Mouse (Mus musculus) MEL (cell line): Measurements from ENCODE around the gene Mylpf. TPM values are rescaled to one million over a fixed set of nuclear protein-coding genes. Genes with fewer than 3 reads are reported as not detected.

Source experiments
- DNase-seq: peaks from one replicate; pipeline ENCODE4 v3.0.0; 2011; ENCODE audit warnings: low read depth, low spot score
- H3K27ac ChIP-seq: 2 replicates; pipeline ENCODE4 v1.5.1; 2012; ENCODE audit warnings: low read depth, mild to moderate bottlenecking, control low read depth, low read length, moderate library complexity; ENCODE audit not compliant: control insufficient read depth
- H3K27me3 ChIP-seq, 2 experiments: fragments of 150-350 bp in 1 of 2; sonication (generic) in 1 of 2; 2 replicates each; pipeline ENCODE4 v1.6.1; 2012; ENCODE audit warnings: low read length in 2 of 2, mild to moderate bottlenecking in 2 of 2, improper control_type of control experiment in 1 of 2, moderate library complexity in 1 of 2; ENCODE audit not compliant: insufficient read depth in 2 of 2, control insufficient read depth in 1 of 2
- H3K36me3 ChIP-seq, 2 experiments: 2 replicates each; pipeline ENCODE4 v1.6.1; 2012 to 2014; ENCODE audit warnings: low read length in 2 of 2, improper control_type of control experiment in 1 of 2, inconsistent platforms in 1 of 2, mild to moderate bottlenecking in 1 of 2; ENCODE audit not compliant: insufficient read depth in 2 of 2, control insufficient read depth in 1 of 2
- H3K4me1 ChIP-seq, 2 experiments: fragments of 150-350 bp in 1 of 2; sonication (generic) in 1 of 2; 2 replicates each; pipeline ENCODE4 v1.6.1; 2012; ENCODE audit warnings: low read length in 2 of 2, improper control_type of control experiment in 1 of 2, mild to moderate bottlenecking in 1 of 2; ENCODE audit not compliant: insufficient read depth in 2 of 2, control insufficient read depth in 1 of 2
- H3K4me3 ChIP-seq, 2 experiments: fragments of 150-350 bp in 1 of 2; sonication (generic) in 1 of 2; 2 replicates each; pipeline ENCODE4 v1.5.1; 2012; ENCODE audit warnings: low read depth in 2 of 2, low read length in 2 of 2, mild to moderate bottlenecking in 2 of 2, moderate library complexity in 2 of 2, control low read depth in 1 of 2, improper control_type of control experiment in 1 of 2; ENCODE audit not compliant: control insufficient read depth in 1 of 2, insufficient read depth in 1 of 2
- H3K79me2 ChIP-seq: 2 replicates; pipeline ENCODE4 v1.6.1; 2012; ENCODE audit warnings: mild to moderate bottlenecking, low read length, moderate library complexity; ENCODE audit not compliant: control insufficient read depth, poor library complexity, insufficient read depth
- H3K9ac ChIP-seq: 2 replicates; pipeline ENCODE4 v1.6.1; 2012; ENCODE audit warnings: low read depth, mild to moderate bottlenecking, control low read depth, low read length, moderate library complexity; ENCODE audit not compliant: control insufficient read depth, poor library complexity, severe bottlenecking
- H3K9me3 ChIP-seq: fragments of 150-350 bp; sonication (generic); replicated peaks from 2 replicates; pipeline ENCODE4 v1.6.1; 2012; ENCODE audit warnings: mild to moderate bottlenecking, low read length, improper control_type of control experiment, moderate library complexity; ENCODE audit not compliant: insufficient read depth
- BHLHE40 ChIP-seq: IDR thresholded peaks from 2 replicates; pipeline ENCODE4 v1.6.1; 2012; ENCODE audit warnings: low read depth, mild to moderate bottlenecking, inconsistent platforms, low read length, improper control_type of control experiment, borderline replicate concordance
- CHD1 ChIP-seq: IDR thresholded peaks from 2 replicates; pipeline ENCODE4 v1.6.1; 2012; ENCODE audit warnings: low read depth, mild to moderate bottlenecking, inconsistent platforms, low read length, improper control_type of control experiment
- CHD2 ChIP-seq: IDR thresholded peaks from 2 replicates; pipeline ENCODE4 v1.6.1; 2011; ENCODE audit warnings: low read length, improper control_type of control experiment
- CTCF ChIP-seq, 3 experiments: IDR thresholded peaks in 2 of 3; conservative IDR thresholded peaks in 1 of 3; 2 replicates each; pipeline ENCODE4 v1.5.1; 2011 to 2012; ENCODE audit warnings: low read length in 3 of 3, low read depth in 2 of 3, mild to moderate bottlenecking in 2 of 3, improper control_type of control experiment in 1 of 3, inconsistent platforms in 1 of 3, mixed read lengths in 1 of 3, moderate library complexity in 1 of 3; ENCODE audit not compliant: control insufficient read depth in 1 of 3, insufficient read depth in 1 of 3, poor library complexity in 1 of 3, severe bottlenecking in 1 of 3
- E2F4 ChIP-seq: IDR thresholded peaks from 2 replicates; pipeline ENCODE4 v1.6.1; 2011; ENCODE audit warnings: low read depth, low read length, improper control_type of control experiment, borderline replicate concordance
- ELF1 ChIP-seq: IDR thresholded peaks from 2 replicates; pipeline ENCODE4 v1.6.1; 2014; ENCODE audit warnings: low read depth, mild to moderate bottlenecking, inconsistent platforms, low read length, improper control_type of control experiment, moderate library complexity
- EP300 ChIP-seq, 2 experiments: IDR thresholded peaks; 2 replicates each; pipeline ENCODE4 v1.6.1; 2011; ENCODE audit warnings: improper control_type of control experiment in 2 of 2, low read length in 2 of 2, low read depth in 1 of 2, mild to moderate bottlenecking in 1 of 2
- GATA1 ChIP-seq: IDR thresholded peaks from 2 replicates; pipeline ENCODE4 v1.6.1; 2011; ENCODE audit warnings: low read depth, low read length, improper control_type of control experiment
- HCFC1 ChIP-seq: IDR thresholded peaks from 2 replicates; pipeline ENCODE4 v1.6.1; 2012; ENCODE audit warnings: low read depth, mild to moderate bottlenecking, inconsistent platforms, low read length, improper control_type of control experiment, moderate library complexity
- KAT2A ChIP-seq: conservative IDR thresholded peaks from 2 replicates; pipeline ENCODE4 v1.6.1; 2012; ENCODE audit warnings: low read depth, low read length, improper control_type of control experiment, inconsistent platforms
- MAFK ChIP-seq: IDR thresholded peaks from 2 replicates; pipeline ENCODE4 v1.6.1; 2011; ENCODE audit warnings: low read depth, mild to moderate bottlenecking, low read length, improper control_type of control experiment, borderline replicate concordance
- MXI1 ChIP-seq: IDR thresholded peaks from 2 replicates; pipeline ENCODE4 v1.6.1; 2011; ENCODE audit warnings: mild to moderate bottlenecking, low read depth, low read length, improper control_type of control experiment
- MYB ChIP-seq: IDR thresholded peaks from 2 replicates; pipeline ENCODE4 v1.6.1; 2011; ENCODE audit warnings: mild to moderate bottlenecking, low read depth, low read length, improper control_type of control experiment
- MYC ChIP-seq: IDR thresholded peaks from 2 replicates; pipeline ENCODE4 v1.6.1; 2011; ENCODE audit warnings: low read depth, mild to moderate bottlenecking, low read length, improper control_type of control experiment, moderate library complexity
- NRF1 ChIP-seq: IDR thresholded peaks from 2 replicates; pipeline ENCODE4 v1.6.1; 2014; ENCODE audit warnings: low read depth, mild to moderate bottlenecking, inconsistent platforms, low read length, improper control_type of control experiment, moderate library complexity; ENCODE audit not compliant: poor library complexity, insufficient read depth, severe bottlenecking
- POLR2A ChIP-seq, 2 experiments: IDR thresholded peaks; 2 replicates each; pipeline ENCODE4 v1.6.1; 2011 to 2012; ENCODE audit warnings: low read length in 2 of 2, mild to moderate bottlenecking in 2 of 2, control low read depth in 1 of 2, improper control_type of control experiment in 1 of 2, low read depth in 1 of 2, moderate library complexity in 1 of 2; ENCODE audit not compliant: control insufficient read depth in 1 of 2, insufficient read depth in 1 of 2, poor library complexity in 1 of 2
- POLR2AphosphoS2 ChIP-seq: IDR thresholded peaks from 2 replicates; pipeline ENCODE4 v1.6.1; 2011; ENCODE audit warnings: low read length, improper control_type of control experiment
- POLR2AphosphoS5 ChIP-seq: IDR thresholded peaks from 2 replicates; pipeline ENCODE4 v1.6.1; 2012; ENCODE audit warnings: low read depth, borderline replicate concordance, mild to moderate bottlenecking, inconsistent platforms, low read length, moderate library complexity, mixed read lengths
- RAD21 ChIP-seq: IDR thresholded peaks from 2 replicates; pipeline ENCODE4 v1.6.1; 2011; ENCODE audit warnings: mild to moderate bottlenecking, low read depth, low read length, improper control_type of control experiment
- SMC3 ChIP-seq: IDR thresholded peaks from 2 replicates; pipeline ENCODE4 v1.6.1; 2011; ENCODE audit warnings: low read depth, low read length, improper control_type of control experiment
- TBP ChIP-seq: IDR thresholded peaks from 2 replicates; pipeline ENCODE4 v1.8.0; 2011; ENCODE audit warnings: low read depth, low read length, improper control_type of control experiment
- TCF12 ChIP-seq: IDR thresholded peaks from 2 replicates; pipeline ENCODE4 v1.6.1; 2014; ENCODE audit warnings: low read depth, mild to moderate bottlenecking, inconsistent platforms, low read length, improper control_type of control experiment, moderate library complexity
- USF1 ChIP-seq: IDR thresholded peaks from 2 replicates; pipeline ENCODE4 v1.6.1; 2014; ENCODE audit warnings: low read depth, mild to moderate bottlenecking, inconsistent platforms, low read length, improper control_type of control experiment, moderate library complexity
- ZC3H11A ChIP-seq: IDR thresholded peaks from 2 replicates; pipeline ENCODE4 v1.6.1; 2012; ENCODE audit warnings: low read depth, mild to moderate bottlenecking, inconsistent platforms, low read length, improper control_type of control experiment
- ZKSCAN1 ChIP-seq: IDR thresholded peaks from 2 replicates; pipeline ENCODE4 v1.6.1; 2012; ENCODE audit warnings: low read depth, mild to moderate bottlenecking, inconsistent platforms, low read length, improper control_type of control experiment, moderate library complexity
- ZMIZ1 ChIP-seq: IDR thresholded peaks from 2 replicates; pipeline ENCODE4 v1.6.1; 2012; ENCODE audit warnings: low read depth, mild to moderate bottlenecking, inconsistent platforms, low read length, improper control_type of control experiment, moderate library complexity
- ZNF384 ChIP-seq: IDR thresholded peaks from 2 replicates; pipeline ENCODE4 v1.6.1; 2012; ENCODE audit warnings: low read depth, mild to moderate bottlenecking, inconsistent platforms, low read length, improper control_type of control experiment
- polyA plus RNA-seq, 2 experiments: library from polyadenylated mRNA; stranded (reverse) in 1 of 2; unstranded in 1 of 2; fragments of >175 nt in 1 of 2; fragments of >200 nt in 1 of 2; gene quantifications; 2 replicates each; pipeline versions ENCODE4 v1.2.1 to v1.2.4; 2012; ENCODE audit warnings: low replicate concordance in 2 of 2, low read depth in 1 of 2; ENCODE audit not compliant: insufficient read length in 2 of 2, insufficient read depth in 1 of 2, missing spikeins in 1 of 2
- total RNA-seq: library from RNA; depleted of rRNA; stranded (reverse); fragments of 300-350 nt; gene quantifications from 2 replicates; pipeline ENCODE4 v1.2.3, GENCODE M21; 2012

Gene Mylpf
- total and polyA plus RNA-seq, 3 experiments = 9.1 to 11.2 TPM; not detected in 1

DNA sequence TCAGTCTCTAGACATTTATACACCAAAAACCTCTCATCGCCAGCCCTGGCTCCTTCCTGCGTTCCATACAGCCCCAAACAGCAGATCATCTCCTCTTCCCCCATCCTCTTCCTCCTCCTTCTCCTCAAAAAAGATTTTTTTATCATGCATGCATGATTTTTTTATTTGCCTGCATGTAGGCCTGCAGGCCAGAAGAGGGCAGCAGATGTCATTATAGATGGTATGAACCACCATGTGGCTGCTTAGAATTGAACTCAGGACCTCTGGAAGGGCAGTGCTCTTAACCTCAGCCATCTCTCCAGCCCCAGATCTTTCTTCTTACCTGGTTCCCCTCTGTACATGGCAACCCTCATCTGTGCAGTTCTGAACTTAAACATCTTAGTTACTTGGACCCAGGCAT lies 43.7 kb downstream of the Mylpf start:
- H3K4me1 ChIP-seq = peaks cover 2 to 15% of the 10 kb centered on the region in 2 experiments; a peak in 3 of 4 replicates
- no peaks in the 10 kb centered on the region for H3K9me3 ChIP-seq
- no peaks in the 10 kb centered on the region for H3K27me3 ChIP-seq
- H3K79me2 ChIP-seq = no peaks in the 10 kb centered on the region; the same call in 1 of the 2 replicates
- peaks cover 5 to 11% of the 10 kb centered on the region in 2 experiments for H3K36me3 ChIP-seq
- H3K4me3 ChIP-seq = no peak overlapping the region
- no peak overlapping the region for H3K27ac ChIP-seq
- H3K9ac ChIP-seq = no peak overlapping the region
- TF ChIP-seq ELF1 (no peak), E2F4 (no peak), TCF12 (no peak), USF1 (no peak), CHD2 (no peak), HCFC1 (no peak), POLR2AphosphoS2 (no peak), BHLHE40 (no peak), CTCF (IDR thresholded peaks at IDR 0.05 in 2 of 3, conservative IDR thresholded peaks at IDR 0.05 in 1 of 3; ENCODE audit: control insufficient read depth in 1 of 3, insufficient read depth in 1 of 3, low read depth in 2 of 3, low read length in 3 of 3, poor library complexity in 1 of 3, severe bottlenecking in 1 of 3) (peak; percentile 35 to 69 (median 60); a peak in 5 of 6 replicates), MYB (no peak), GATA1 (no peak), NRF1 (no peak), ZC3H11A (no peak), ZMIZ1 (no peak), MXI1 (no peak), EP300 (IDR thresholded peaks at IDR 0.05; ENCODE audit: low read depth in 1 of 2, low read length in 2 of 2) (no peak), RAD21 (peak; percentile 29), MYC (peak; percentile 90), TBP (no peak), POLR2A (IDR thresholded peaks at IDR 0.05; ENCODE audit: control insufficient read depth in 1 of 2, insufficient read depth in 1 of 2, low read depth in 1 of 2, low read length in 2 of 2, poor library complexity in 1 of 2) (no peak), CHD1 (no peak), KAT2A (no peak), ZKSCAN1 (no peak), SMC3 (peak; percentile 45), MAFK (no peak), ZNF384 (peak; percentile 89), POLR2AphosphoS5 (no peak)
- TF ChIP-seq, all 39 proteins: peak for 5
- DNase-seq = peak; percentile 74
